Mouse (Mus musculus) midbrain, embryonic 14.5 days (tissue): ENCODE measurements around the gene Fmc1. TPM values are rescaled to one million over a fixed set of nuclear protein-coding genes. Genes with fewer than 3 reads are reported as not detected.
"Not testable (repeated sequence)": the region's sequence is repeated elsewhere in the genome, so short reads cannot be mapped to it uniquely, and the experiment has no call there.

Experiments
- ATAC-seq: fragments of 200-750 bp; cut with Nextera tagmentation; 2 replicates; pipeline ENCODE4 v1.8.0; 2017; ENCODE audit warnings: moderate number of reproducible peaks, moderate library complexity; ENCODE audit not compliant: low FRiP score, low TSS enrichment
- DNase-seq: peaks from one replicate; pipeline ENCODE4 v3.0.0-alpha.2; 2015
- H3K27ac ChIP-seq: fragments of 300-500 bp; sonication (generic); replicated peaks from 2 replicates; pipeline ENCODE4 v1.5.1; 2014; ENCODE audit warnings: mild to moderate bottlenecking, low read depth, low read length, moderate library complexity
- H3K27me3 ChIP-seq: fragments of 300-500 bp; sonication (generic); 2 replicates; pipeline ENCODE4 v1.6.1; 2014; ENCODE audit warnings: low read length, control low read depth, mixed read lengths; ENCODE audit not compliant: control insufficient read depth, insufficient read depth
- H3K36me3 ChIP-seq: fragments of 300-500 bp; sonication (generic); 2 replicates; pipeline ENCODE4 v1.6.1; 2014; ENCODE audit warnings: low read length, control low read depth; ENCODE audit not compliant: control insufficient read depth, insufficient read depth
- H3K4me1 ChIP-seq: fragments of 300-500 bp; sonication (generic); 2 replicates; pipeline ENCODE4 v1.6.1; 2014; ENCODE audit warnings: mild to moderate bottlenecking, antibody characterized with exemption, low read length, control low read depth; ENCODE audit not compliant: control insufficient read depth, insufficient read depth
- H3K4me2 ChIP-seq: fragments of 300-500 bp; sonication (generic); 2 replicates; pipeline ENCODE4 v1.6.1; 2014; ENCODE audit warnings: mild to moderate bottlenecking, low read length, moderate library complexity
- H3K4me3 ChIP-seq: fragments of 300-500 bp; sonication (generic); replicated peaks from 2 replicates; pipeline ENCODE4 v1.5.1; 2014; ENCODE audit warnings: low read depth, low read length
- H3K9ac ChIP-seq: fragments of 300-500 bp; sonication (generic); replicated peaks from 2 replicates; pipeline ENCODE4 v1.6.1; 2014; ENCODE audit warnings: mild to moderate bottlenecking, low read length, moderate library complexity
- H3K9me3 ChIP-seq: fragments of 300-500 bp; sonication (generic); 2 replicates; pipeline ENCODE4 v1.6.1; 2016; ENCODE audit warnings: low read length, control low read depth, mixed read lengths; ENCODE audit not compliant: control insufficient read depth
- WGBS: fragments of 180-500 bp; shearing (Covaris S2); extraction: QIAGEN DNeasy Blood & Tissue Kit; methylation state at CpG from one replicate; pipeline ENCODE4 v1.1.7; 2014; 5-methylcytosine and 5-hydroxymethylcytosine counted together
- polyA plus RNA-seq: library from polyadenylated mRNA; unstranded; fragments of >200 nt; fragmentation: Nextera tagmentation; extraction: Ambion mirVana; gene quantifications from 2 replicates; pipeline ENCODE4 v1.2.1, GENCODE M21; 2014

Gene Fmc1
- polyA plus RNA-seq, 1 experiment from 2014 or later: 178 TPM

DNA sequence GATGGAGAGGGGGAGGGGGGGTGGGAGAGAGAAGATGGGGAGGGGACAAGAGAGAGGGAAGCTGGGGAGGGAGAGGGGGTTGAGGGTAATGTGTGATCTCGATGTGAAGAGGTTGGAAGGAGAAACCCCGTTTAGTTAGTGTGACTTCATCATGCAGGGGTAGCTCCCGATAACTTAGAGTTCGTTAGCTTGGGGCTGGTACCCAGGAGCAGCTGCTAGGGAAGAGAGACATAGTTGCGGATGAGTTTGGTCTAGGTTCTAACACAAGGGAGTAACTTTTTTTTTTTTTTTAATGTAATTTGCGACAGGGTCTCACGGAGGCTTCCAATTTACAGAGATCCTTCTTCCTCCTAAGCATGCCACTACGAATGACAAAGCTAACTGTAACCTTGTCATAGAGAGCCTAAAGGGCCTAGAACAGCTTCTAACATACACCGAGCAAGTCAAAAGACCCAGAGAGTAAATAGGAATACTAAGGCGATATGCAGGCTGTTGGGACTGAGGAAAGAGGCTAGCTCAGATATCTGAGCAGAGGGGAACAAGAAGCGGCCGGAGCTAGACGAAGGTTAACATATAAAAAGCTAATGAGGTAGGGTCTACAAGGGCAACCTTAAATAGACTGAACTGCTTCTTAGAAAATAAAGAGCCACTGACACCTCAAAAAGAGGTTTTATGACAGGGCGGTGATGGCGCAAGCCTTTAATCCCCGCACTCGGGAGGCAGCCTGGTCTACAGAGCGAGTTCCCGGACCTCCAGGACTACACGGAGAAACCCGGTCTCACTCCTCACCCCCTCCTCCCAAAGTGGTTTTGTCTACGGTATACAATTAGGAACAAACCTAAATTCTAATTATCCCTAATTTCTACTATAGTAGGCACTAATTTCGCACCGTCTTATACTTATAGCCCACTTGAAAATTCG lies 542 bp upstream of the Fmc1 start:
- Histone ChIP-seq H3K27ac (peak overlapping the region; percentile 97), H3K4me2 (peak overlapping the region; percentile 90), H3K36me3 (no peaks in the 10 kb centered on the region), H3K27me3 (no peaks in the 10 kb centered on the region), H3K4me1 (no peaks in the 10 kb centered on the region), H3K4me3 (peak overlapping the region; percentile 85), H3K9ac (peak overlapping the region; percentile 74), H3K9me3 (no peaks in the 10 kb centered on the region)
- 7% methylated on average over 25 of the region's 25 CpGs for WGBS
- ATAC-seq (peak; percentile 44), DNase-seq (no peak)

DNA sequence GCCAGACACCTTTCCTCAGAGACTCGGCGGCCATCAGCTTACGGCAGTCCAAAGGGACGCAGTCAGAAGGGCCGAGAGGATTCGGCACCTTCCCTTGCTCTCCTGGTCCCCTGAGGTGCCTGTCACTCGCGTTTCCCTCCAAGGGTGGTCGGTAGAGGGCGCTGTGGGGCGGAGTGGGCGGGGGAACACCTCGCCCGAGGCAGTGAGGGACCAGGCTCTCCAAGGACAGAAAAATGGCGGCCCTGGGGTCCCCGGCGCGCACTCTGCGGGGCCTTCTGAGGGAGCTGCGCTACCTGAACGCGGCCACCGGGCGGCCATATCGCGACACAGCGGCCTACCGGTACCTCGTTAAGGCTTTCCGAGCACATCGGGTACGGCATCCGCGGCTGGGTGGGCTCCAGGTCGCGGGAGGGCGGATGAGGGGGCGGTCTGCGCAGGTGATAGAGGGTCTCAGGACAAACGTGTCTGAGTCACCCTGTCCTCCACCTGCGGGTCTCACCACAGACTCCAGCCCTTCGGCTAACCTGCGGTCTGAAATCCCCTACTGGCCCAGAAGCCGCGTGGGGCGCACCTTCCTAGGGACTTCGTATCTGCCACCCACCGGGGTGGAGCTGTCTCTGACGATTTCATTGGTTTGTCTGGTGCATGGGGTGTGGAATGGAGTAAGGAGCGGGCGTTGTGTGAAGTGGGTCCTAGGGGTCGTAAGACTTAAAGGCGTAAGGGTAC lies 1.5 kb downstream of the Fmc1 start:
- H3K4me3 ChIP-seq: peak overlapping the region; percentile 85
- no peaks in the 10 kb centered on the region for H3K4me1 ChIP-seq
- H3K27ac ChIP-seq: peak overlapping the region; percentile 97
- no peaks in the 10 kb centered on the region for H3K27me3 ChIP-seq
- WGBS: under 1% methylated on average over 53 of the region's 53 CpGs
- H3K9ac ChIP-seq: peak overlapping the region; percentile 82
- ATAC-seq: peak; percentile 74
- H3K36me3 ChIP-seq: peaks cover under 1% of the 10 kb centered on the region; the same call in 1 of the 2 replicates
- DNase-seq: peak; percentile 97
- no peaks in the 10 kb centered on the region for H3K9me3 ChIP-seq
- H3K4me2 ChIP-seq: peak overlapping the region; percentile 63

DNA sequence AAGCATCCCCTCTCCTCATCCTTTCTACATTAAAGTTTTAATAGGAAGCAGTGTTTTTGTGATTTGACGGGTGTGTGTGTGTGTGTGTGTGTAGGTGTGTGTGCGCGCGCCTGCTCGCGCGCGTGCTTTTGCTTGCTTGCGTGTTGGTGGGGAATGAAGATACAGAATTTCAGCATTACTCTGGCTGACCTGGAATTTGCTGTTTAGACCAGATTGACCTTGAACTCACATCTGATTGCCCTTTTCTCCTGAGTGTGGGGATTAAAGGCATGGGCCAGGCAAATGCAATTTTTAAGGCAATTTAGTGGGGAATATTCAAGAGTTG lies 2.0 kb downstream of the Fmc1 start:
- Histone ChIP-seq H3K9ac (peak overlapping the region; percentile 82), H3K4me2 (peak overlapping the region; percentile 63), H3K27ac (peak overlapping the region; percentile 97), H3K9me3 (no peaks in the 10 kb centered on the region), H3K4me3 (peak overlapping the region; percentile 85), H3K36me3 (peaks cover 3% of the 10 kb centered on the region; the same call in 1 of the 2 replicates), H3K4me1 (no peaks in the 10 kb centered on the region), H3K27me3 (no peaks in the 10 kb centered on the region)
- DNase-seq: no peak
- ATAC-seq: no peak
- WGBS: 3% methylated on average over 9 of the region's 9 CpGs

DNA sequence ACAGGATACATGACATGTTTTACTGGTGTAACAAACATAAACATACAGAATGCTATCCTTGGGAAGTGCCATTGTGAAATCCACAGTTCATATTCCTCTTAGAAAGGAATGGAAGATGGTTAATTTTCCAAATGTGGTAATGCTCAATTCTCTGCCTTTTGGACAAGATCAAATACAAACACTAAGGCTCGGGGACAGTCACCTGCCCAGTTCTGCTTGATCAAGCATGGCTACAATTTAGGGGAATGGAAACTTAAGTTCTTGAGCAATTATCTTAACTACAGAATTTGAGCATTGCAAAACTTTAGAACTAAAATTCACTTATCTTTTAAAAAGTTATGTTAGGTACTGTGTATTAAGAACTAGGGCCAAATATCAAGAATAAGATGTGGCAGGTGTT lies 2.5 kb downstream of the Fmc1 start:
- Histone ChIP-seq H3K9me3 (no peaks in the 10 kb centered on the region), H3K4me2 (peak overlapping the region; percentile 63), H3K27ac (peak overlapping the region; percentile 97), H3K4me3 (peak overlapping the region; percentile 85), H3K9ac (peak overlapping the region; percentile 82), H3K36me3 (peaks cover 3% of the 10 kb centered on the region; the same call in 1 of the 2 replicates), H3K4me1 (no peaks in the 10 kb centered on the region), H3K27me3 (no peaks in the 10 kb centered on the region)
- DNase-seq (no peak), ATAC-seq (no peak)
- 78% methylated on average over 1 of the region's 1 CpGs for WGBS

DNA sequence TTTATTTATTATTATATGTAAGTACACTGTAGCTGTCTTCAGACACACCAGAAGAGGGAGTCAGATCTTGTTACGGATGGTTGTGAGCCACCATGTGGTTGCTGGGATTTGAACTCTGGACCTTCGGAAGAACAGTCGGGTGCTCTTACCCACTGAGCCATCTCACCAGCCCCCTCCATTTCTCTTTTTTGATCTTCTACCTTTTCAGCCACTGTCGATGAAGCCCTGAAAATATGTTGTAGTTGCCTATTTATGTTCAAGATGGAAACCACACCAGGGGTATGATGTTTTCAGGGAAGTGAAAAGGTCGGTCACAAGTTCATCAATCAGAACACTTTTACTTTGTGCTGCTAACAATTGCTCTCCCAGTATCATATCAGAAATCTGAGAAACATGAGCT lies 10.8 kb downstream of the Fmc1 start:
- not testable (repeated sequence) for H3K4me2 ChIP-seq, H3K9me3 ChIP-seq, ATAC-seq, DNase-seq, H3K27ac ChIP-seq, H3K27me3 ChIP-seq, H3K36me3 ChIP-seq, H3K4me1 ChIP-seq, H3K9ac ChIP-seq, H3K4me3 ChIP-seq
- 90% methylated on average over 4 of the region's 5 CpGs for WGBS

DNA sequence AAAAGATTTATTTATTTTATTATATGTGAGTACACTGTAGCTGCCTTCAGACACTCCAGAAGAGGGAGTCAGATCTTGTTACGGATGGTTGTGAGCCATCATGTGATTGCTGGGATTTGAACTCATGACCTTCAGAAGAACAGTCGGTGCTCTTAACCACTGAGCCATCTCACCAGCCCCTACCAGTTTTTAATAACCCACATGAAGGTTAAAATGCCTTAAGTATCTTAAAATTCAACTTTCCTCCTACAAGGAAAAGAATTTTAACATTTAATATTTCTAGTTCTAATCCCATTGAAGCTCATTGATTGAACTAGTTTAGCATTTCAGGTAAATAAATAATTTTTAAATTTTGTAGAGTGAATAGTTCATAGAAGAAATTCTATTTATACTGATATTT lies 13.7 kb downstream of the Fmc1 start:
- WGBS: 95% methylated on average over 2 of the region's 2 CpGs
- not testable (repeated sequence) for DNase-seq, H3K27me3 ChIP-seq, H3K27ac ChIP-seq, H3K4me3 ChIP-seq, H3K9ac ChIP-seq, H3K9me3 ChIP-seq, ATAC-seq, H3K4me1 ChIP-seq, H3K4me2 ChIP-seq, H3K36me3 ChIP-seq

DNA sequence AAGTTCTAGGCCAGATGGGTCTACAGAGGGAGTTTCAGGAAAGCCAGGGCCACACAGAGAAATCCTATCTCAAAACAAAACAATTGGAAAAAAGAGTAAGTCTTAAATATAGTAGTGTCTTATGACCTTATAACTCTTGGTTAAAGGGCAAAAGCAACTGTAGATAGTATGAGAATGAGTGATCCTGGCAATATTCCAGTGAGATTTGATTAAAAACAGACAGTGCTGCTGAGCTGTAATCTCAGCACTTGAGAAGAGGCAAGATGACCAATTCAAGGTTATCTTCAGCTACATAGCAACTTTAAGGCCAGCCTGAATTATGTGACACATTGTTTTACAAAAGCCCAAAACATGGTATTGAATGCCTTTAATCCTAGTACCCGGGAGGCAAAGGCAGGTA lies 14.4 kb downstream of the Fmc1 start:
- no peaks in the 10 kb centered on the region for H3K36me3 ChIP-seq
- no peaks in the 10 kb centered on the region for H3K4me1 ChIP-seq
- no peaks in the 10 kb centered on the region for H3K27me3 ChIP-seq
- H3K9me3 ChIP-seq: no peaks in the 10 kb centered on the region
- H3K27ac ChIP-seq: no peak overlapping the region
- H3K9ac ChIP-seq: no peak overlapping the region
- ATAC-seq (no peak), DNase-seq (no peak)
- WGBS: 84% methylated on average over 1 of the region's 1 CpGs
- no peak overlapping the region for H3K4me3 ChIP-seq
- no peak overlapping the region for H3K4me2 ChIP-seq

DNA sequence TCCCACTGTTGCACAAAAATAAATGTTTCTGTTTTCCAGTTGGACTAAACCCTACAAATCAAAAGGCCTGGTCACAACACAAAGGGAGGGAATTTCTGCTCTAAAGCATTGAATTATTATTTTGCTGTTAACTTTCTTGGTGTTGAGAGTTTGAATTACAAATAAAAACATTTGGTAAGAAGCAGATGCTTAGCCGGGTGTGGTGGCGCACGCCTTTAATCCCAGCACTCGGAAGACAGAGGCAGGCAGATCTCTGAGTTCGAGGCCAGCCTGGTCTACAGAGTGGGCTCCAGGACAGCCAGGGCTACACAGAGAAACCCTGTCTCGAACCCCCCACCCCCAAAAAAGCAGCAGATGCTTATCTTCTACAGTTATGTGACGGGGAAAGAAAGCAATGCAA lies 15.3 kb downstream of the Fmc1 start:
- not testable (repeated sequence) for H3K4me3 ChIP-seq, H3K9me3 ChIP-seq, DNase-seq, H3K4me1 ChIP-seq, H3K4me2 ChIP-seq, H3K27ac ChIP-seq, H3K36me3 ChIP-seq, ATAC-seq, H3K9ac ChIP-seq, H3K27me3 ChIP-seq
- WGBS: 93% methylated on average over 7 of the region's 7 CpGs
